Mouse (Mus musculus) c-Kit-positive CD71-positive TER-119-negative erythroid progenitor cells, embryonic 14.5 days (primary cell): ENCODE data around the gene Hyal3.

Experiments used
- DNase-seq: peaks from one replicate; pipeline ENCODE4 v3.0.0-alpha.2; 2013; ENCODE audit warnings: low read depth

Gene Hyal3

GRCm38 (mm10) chr9:107634406-107635278 is 54.0 kb downstream of the Hyal3 start:
- DNase-seq: no peak

GRCm38 (mm10) chr9:107635279-107636028 is 54.8 kb downstream of the Hyal3 start, which contains the start of gene Gnai2:
Gene Gnai2 (minus strand): TSS chr9:107635367.
- DNase-seq: peak; percentile 95
